Mouse (Mus musculus) embryonic facial prominence, embryonic 10.5 days (tissue): ENCODE measurements around the gene Ankra2. TPM values are rescaled to one million over a fixed set of nuclear protein-coding genes. Genes with fewer than 3 reads are reported as not detected.

Source experiments
- DNase-seq: peaks from one replicate; pipeline ENCODE4 v3.0.0-alpha.2; 2017; ENCODE audit warnings: low spot score
- H3K27ac ChIP-seq: fragments of 300-500 bp; sonication (generic); replicated peaks from 2 replicates; pipeline ENCODE4 v1.5.1; 2016; ENCODE audit warnings: mild to moderate bottlenecking
- H3K27me3 ChIP-seq: fragments of 300-500 bp; sonication (generic); replicated peaks from 2 replicates; pipeline ENCODE4 v1.6.1; 2016; ENCODE audit warnings: low read depth, mild to moderate bottlenecking; ENCODE audit not compliant: poor library complexity, severe bottlenecking
- H3K36me3 ChIP-seq: fragments of 300-500 bp; sonication (generic); replicated peaks from 2 replicates; pipeline ENCODE4 v1.6.1; 2016; ENCODE audit warnings: mild to moderate bottlenecking, moderate library complexity
- H3K4me1 ChIP-seq: fragments of 300-500 bp; sonication (generic); 2 replicates; pipeline ENCODE4 v1.6.1; 2016
- H3K4me3 ChIP-seq: fragments of 300-500 bp; sonication (generic); 2 replicates; pipeline ENCODE4 v1.5.1; 2016; ENCODE audit warnings: mild to moderate bottlenecking, moderate library complexity
- H3K9me3 ChIP-seq: fragments of 300-500 bp; sonication (generic); 2 replicates; pipeline ENCODE4 v1.6.1; 2016; ENCODE audit warnings: mild to moderate bottlenecking
- WGBS: fragments of 180-500 bp; shearing (Covaris S2); methylation state at CpG from one replicate; pipeline ENCODE4 v1.1.7; 2016; 5-methylcytosine and 5-hydroxymethylcytosine counted together
- polyA plus RNA-seq: library from polyadenylated mRNA; unstranded; fragments of >200 nt; fragmentation: Nextera tagmentation; extraction: Ambion mirVana; gene quantifications from 2 replicates; pipeline ENCODE4 v1.2.1, GENCODE M21; 2016

The Ankra2 gene
- polyA plus RNA-seq, 1 experiment from 2014 or later: 16.1 TPM

GRCm38 (mm10) chr13:98317911-98318310, 55.0 kb downstream of the Ankra2 start:
- WGBS: 88% methylated on average over 6 of the region's 6 CpGs
- peaks cover 16% of the 10 kb centered on the region for H3K4me1 ChIP-seq
- H3K4me3 ChIP-seq: peak overlapping the region; percentile 100
- peaks cover 29% of the 10 kb centered on the region for H3K36me3 ChIP-seq
- DNase-seq: no peak
- H3K27ac ChIP-seq: no peak overlapping the region
- H3K9me3 ChIP-seq: no peaks in the 10 kb centered on the region
- H3K27me3 ChIP-seq: no peaks in the 10 kb centered on the region

Other genes starting within 250 kb of the Ankra2 start
- gene Arhgef28, start 56.6 kb upstream of the Ankra2 start, polyA plus RNA-seq: 8.4 and 9.6 TPM in 2 replicates
- 52.6 and 55.2 TPM in 2 replicates for gene Utp15, start within 50 bp of the Ankra2 start, polyA plus RNA-seq
- gene Gm21976, start 16.8 kb downstream of the Ankra2 start, polyA plus RNA-seq: not detected in 2 replicates
- gene Btf3, start 53.9 kb downstream of the Ankra2 start, polyA plus RNA-seq: 764 and 773 TPM in 2 replicates
- 3.7 and 4.3 TPM in 2 replicates for gene Foxd1, start 91.2 kb downstream of the Ankra2 start, polyA plus RNA-seq
- 0.79 and 0.88 TPM in 2 replicates for gene Gm10320, start 228.9 kb downstream of the Ankra2 start, polyA plus RNA-seq